Mouse (Mus musculus) hindbrain, embryonic 16.5 days (tissue): Measurements from ENCODE around the gene Slc26a6. TPM values are rescaled to one million over a fixed set of nuclear protein-coding genes. Genes with fewer than 3 reads are reported as not detected.

Experiments used
- ATAC-seq: fragments of 200-750 bp; cut with Nextera tagmentation; 2 replicates; pipeline ENCODE4 v1.8.0; 2017; ENCODE audit warnings: moderate TSS enrichment, moderate library complexity
- H3K27ac ChIP-seq: fragments of 300-500 bp; sonication (generic); 2 replicates; pipeline ENCODE4 v1.5.1; 2014; ENCODE audit warnings: low read depth, mild to moderate bottlenecking, control low read depth, low read length, moderate library complexity
- H3K27me3 ChIP-seq: fragments of 300-500 bp; sonication (generic); replicated peaks from 2 replicates; pipeline ENCODE4 v1.6.1; 2014; ENCODE audit warnings: low read length; ENCODE audit not compliant: control insufficient read depth, insufficient read depth
- H3K36me3 ChIP-seq: fragments of 300-500 bp; sonication (generic); 2 replicates; pipeline ENCODE4 v1.6.1; 2014; ENCODE audit warnings: mild to moderate bottlenecking, low read length, moderate library complexity, mixed read lengths; ENCODE audit not compliant: control insufficient read depth, insufficient read depth
- H3K4me1 ChIP-seq: fragments of 300-500 bp; sonication (generic); 2 replicates; pipeline ENCODE4 v1.6.1; 2014; ENCODE audit warnings: low read depth, low read length; ENCODE audit not compliant: control insufficient read depth, insufficient read depth
- H3K4me2 ChIP-seq: fragments of 300-500 bp; sonication (generic); 2 replicates; pipeline ENCODE4 v1.6.1; 2014; ENCODE audit warnings: mild to moderate bottlenecking, low read length, control low read depth, moderate library complexity
- H3K4me3 ChIP-seq: fragments of 300-500 bp; sonication (generic); 2 replicates; pipeline ENCODE4 v1.5.1; 2014; ENCODE audit warnings: mild to moderate bottlenecking, low read length, control low read depth, moderate library complexity
- H3K9ac ChIP-seq: fragments of 300-500 bp; sonication (generic); 2 replicates; pipeline ENCODE4 v1.6.1; 2014; ENCODE audit warnings: low read depth, mild to moderate bottlenecking, control low read depth, low read length, moderate library complexity
- H3K9me3 ChIP-seq: fragments of 300-500 bp; sonication (generic); 2 replicates; pipeline ENCODE4 v1.6.1; 2014; ENCODE audit warnings: mild to moderate bottlenecking, low read length, moderate library complexity; ENCODE audit not compliant: control insufficient read depth
- WGBS: fragments of 180-500 bp; shearing (Covaris S2); extraction: QIAGEN DNeasy Blood & Tissue Kit; methylation state at CpG from one replicate; pipeline ENCODE4 v1.1.7; 2014; 5-methylcytosine and 5-hydroxymethylcytosine counted together
- polyA plus RNA-seq: library from polyadenylated mRNA; unstranded; fragments of >200 nt; fragmentation: Nextera tagmentation; extraction: Ambion mirVana; gene quantifications from 2 replicates; pipeline ENCODE4 v1.2.1, GENCODE M21; 2015

Slc26a6 gene
- polyA plus RNA-seq, 1 experiment from 2014 or later = 22.2 TPM

DNA sequence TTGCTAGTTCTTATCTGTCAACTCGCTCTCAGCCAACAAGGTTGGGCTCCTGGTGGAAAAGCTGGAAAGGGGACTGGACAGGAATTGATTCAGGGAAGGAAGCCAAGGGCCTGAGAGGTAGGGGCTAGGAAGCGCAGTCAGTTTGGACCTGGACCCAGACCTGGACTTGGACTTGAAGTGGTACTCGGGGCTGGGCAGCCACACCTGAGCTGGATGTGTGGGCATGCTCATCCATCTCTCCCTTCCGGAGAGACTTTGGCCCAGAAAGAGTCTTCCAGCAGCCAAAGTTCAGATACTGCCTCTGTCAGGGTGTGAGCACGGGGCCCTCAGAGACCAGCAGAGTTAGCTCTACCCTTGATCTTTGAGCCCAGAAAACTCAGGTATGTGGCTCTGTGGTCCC is 2.3 kb downstream of the Slc26a6 start:
- no peaks in the 10 kb centered on the region for H3K9me3 ChIP-seq
- H3K4me2 ChIP-seq = peak overlapping the region; percentile 89
- peaks cover 12% of the 10 kb centered on the region for H3K4me1 ChIP-seq
- H3K27me3 ChIP-seq = no peaks in the 10 kb centered on the region
- no peak overlapping the region for H3K27ac ChIP-seq
- peak overlapping the region; percentile 74; the same call in 1 of the 2 replicates for H3K4me3 ChIP-seq
- no peak overlapping the region for H3K9ac ChIP-seq
- peaks cover 11% of the 10 kb centered on the region; the same call in 1 of the 2 replicates for H3K36me3 ChIP-seq
- WGBS = 57% methylated on average over 5 of the region's 5 CpGs
- no peak for ATAC-seq

DNA sequence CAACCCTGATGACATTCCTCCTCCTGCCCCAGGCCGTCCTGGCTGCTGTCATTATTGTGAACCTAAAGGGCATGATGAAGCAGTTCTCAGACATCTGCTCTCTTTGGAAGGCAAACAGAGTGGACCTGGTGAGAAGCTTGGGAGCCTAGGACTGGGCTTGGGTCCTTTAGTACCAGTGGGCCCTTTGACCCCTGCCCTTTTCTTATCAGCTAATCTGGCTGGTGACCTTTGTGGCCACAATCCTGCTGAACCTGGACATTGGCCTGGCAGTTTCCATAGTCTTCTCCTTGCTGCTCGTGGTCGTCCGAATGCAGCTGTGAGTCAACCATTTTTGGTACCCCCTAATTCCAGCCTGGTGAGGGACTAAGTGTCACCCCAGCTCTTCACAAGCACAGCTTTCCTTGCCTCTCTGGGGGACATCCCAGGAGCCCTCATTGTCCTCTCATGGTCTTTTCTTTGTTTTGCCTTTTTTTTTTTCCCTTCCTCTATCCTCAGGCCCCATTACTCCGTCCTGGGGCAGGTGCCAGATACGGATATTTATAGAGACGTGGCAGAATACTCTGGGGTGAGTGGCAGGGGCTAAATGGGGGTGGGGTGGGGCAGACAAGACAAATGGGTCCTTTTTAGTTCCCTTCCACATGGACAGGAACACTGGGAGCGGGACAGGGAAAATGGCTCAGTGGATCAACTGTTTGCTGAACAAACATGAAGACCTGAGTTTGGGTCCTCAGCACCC is 5.9 kb downstream of the Slc26a6 start:
- WGBS = 77% methylated on average over 8 of the region's 8 CpGs
- no peak for ATAC-seq
- Histone ChIP-seq H3K4me3 (no peak overlapping the region), H3K9me3 (no peaks in the 10 kb centered on the region), H3K27ac (no peak overlapping the region), H3K9ac (no peak overlapping the region), H3K4me2 (no peak overlapping the region), H3K4me1 (peaks cover 7% of the 10 kb centered on the region), H3K36me3 (peaks cover 20% of the 10 kb centered on the region), H3K27me3 (no peaks in the 10 kb centered on the region)

- WGBS = 71% methylated on average over 6 of the region's 6 CpGs
- no peaks in the 10 kb centered on the region for H3K9me3 ChIP-seq
Observed at GRCm38 (mm10) chr9:108912308-108912707, 59.2 kb downstream of the Slc26a6 start.

GRCm38 (mm10) chr9:108913161-108913560 is 60.1 kb downstream of the Slc26a6 start:
- no peak overlapping the region for H3K4me2 ChIP-seq
- peaks cover 3% of the 10 kb centered on the region; the same call in 1 of the 2 replicates for H3K36me3 ChIP-seq
- H3K9ac ChIP-seq = no peak overlapping the region
- no peak overlapping the region for H3K27ac ChIP-seq
- H3K27me3 ChIP-seq = no peaks in the 10 kb centered on the region
- ATAC-seq = no peak
- H3K9me3 ChIP-seq = no peaks in the 10 kb centered on the region
- H3K4me3 ChIP-seq = no peak overlapping the region
- H3K4me1 ChIP-seq = peaks cover 7% of the 10 kb centered on the region; the same call in 1 of the 2 replicates
- 84% methylated on average over 7 of the region's 7 CpGs for WGBS

More at GRCm38 (mm10) chr9:108912308-108912707, 59.2 kb downstream of the Slc26a6 start:
- Histone ChIP-seq H3K4me1 (peaks cover 7% of the 10 kb centered on the region; the same call in 1 of the 2 replicates), H3K36me3 (peaks cover 3% of the 10 kb centered on the region; the same call in 1 of the 2 replicates), H3K27me3 (no peaks in the 10 kb centered on the region), H3K4me2 (no peak overlapping the region), H3K27ac (no peak overlapping the region), H3K4me3 (no peak overlapping the region), H3K9ac (no peak overlapping the region)
- no peak for ATAC-seq

DNA sequence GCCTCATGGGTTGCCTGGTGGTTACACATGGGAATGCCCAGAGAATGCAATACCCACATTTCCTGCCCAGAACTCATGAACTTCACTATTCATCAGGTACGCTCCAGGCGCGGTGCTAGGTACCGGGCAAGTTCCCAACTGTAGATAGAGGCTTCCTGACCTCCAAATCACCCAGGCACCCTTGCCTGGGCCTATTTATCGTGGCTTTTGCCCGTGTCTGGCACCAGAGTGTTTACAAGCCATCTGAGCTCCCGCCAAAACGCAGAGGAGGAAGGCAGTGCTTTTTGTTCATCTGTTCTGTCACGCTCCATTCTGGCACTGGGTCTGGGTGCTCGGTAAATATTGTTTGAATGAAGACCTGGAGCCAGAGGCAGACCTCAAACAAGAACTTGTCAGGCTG is 60.5 kb downstream of the Slc26a6 start:
- H3K4me1 ChIP-seq = peaks cover 7% of the 10 kb centered on the region; the same call in 1 of the 2 replicates
- H3K9ac ChIP-seq = no peak overlapping the region
- no peaks in the 10 kb centered on the region for H3K27me3 ChIP-seq
- peaks cover 3% of the 10 kb centered on the region; the same call in 1 of the 2 replicates for H3K36me3 ChIP-seq
- H3K9me3 ChIP-seq = no peaks in the 10 kb centered on the region
- no peak for ATAC-seq
- H3K4me2 ChIP-seq = no peak overlapping the region
- no peak overlapping the region for H3K27ac ChIP-seq
- WGBS = 73% methylated on average over 10 of the region's 10 CpGs
- H3K4me3 ChIP-seq = no peak overlapping the region

GRCm38 (mm10) chr9:108914491-108914890 is 61.4 kb downstream of the Slc26a6 start, which contains the start of gene Tmem89:
Gene Tmem89 (plus strand): TSS chr9:108914619.
- H3K9me3 ChIP-seq = no peaks in the 10 kb centered on the region
- H3K27ac ChIP-seq = peak within 1 kb of the TSS; percentile 61; the same call in 1 of the 2 replicates
- H3K27me3 ChIP-seq = no peaks in the 10 kb centered on the region
- ATAC-seq = peak; percentile 96
- 54% methylated on average over 6 of the region's 6 CpGs for WGBS
- H3K4me3 ChIP-seq = no peak within 1 kb of the TSS
- no peak within 1 kb of the TSS for H3K4me2 ChIP-seq
- H3K36me3 ChIP-seq = peaks cover 3% of the 10 kb centered on the region; the same call in 1 of the 2 replicates
- peaks cover 7% of the 10 kb centered on the region; the same call in 1 of the 2 replicates for H3K4me1 ChIP-seq
- no peak within 1 kb of the TSS for H3K9ac ChIP-seq

DNA sequence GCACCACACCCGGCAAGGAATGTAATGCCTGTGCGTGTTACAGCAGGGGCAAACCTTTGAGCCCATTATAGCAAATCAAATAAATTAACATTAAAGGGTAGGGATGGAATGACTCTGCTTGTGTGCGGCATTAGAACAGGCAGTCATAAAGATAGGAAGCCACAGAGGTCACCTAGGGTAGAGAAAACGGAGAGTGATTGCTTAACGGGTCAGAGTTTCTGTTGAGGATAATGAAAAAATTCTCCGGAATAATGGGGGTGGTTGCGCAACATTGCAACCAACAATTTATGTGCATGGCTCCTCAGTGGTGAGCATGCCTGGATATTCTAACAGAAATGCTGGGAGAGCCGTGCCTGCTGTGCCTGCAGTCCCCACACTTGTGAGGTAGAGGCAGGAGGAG is 72.8 kb downstream of the Slc26a6 start:
- Histone ChIP-seq H3K4me1 (no peaks in the 10 kb centered on the region), H3K9ac (no peak overlapping the region), H3K36me3 (no peaks in the 10 kb centered on the region), H3K4me3 (no peak overlapping the region), H3K27me3 (no peaks in the 10 kb centered on the region), H3K9me3 (no peaks in the 10 kb centered on the region), H3K27ac (no peak overlapping the region), H3K4me2 (no peak overlapping the region)
- WGBS = 77% methylated on average over 8 of the region's 8 CpGs
- ATAC-seq = no peak

GRCm38 (mm10) chr9:108928424-108928823 is 75.3 kb downstream of the Slc26a6 start:
- WGBS = 94% methylated on average over 3 of the region's 3 CpGs
- no peaks in the 10 kb centered on the region for H3K27me3 ChIP-seq

DNA sequence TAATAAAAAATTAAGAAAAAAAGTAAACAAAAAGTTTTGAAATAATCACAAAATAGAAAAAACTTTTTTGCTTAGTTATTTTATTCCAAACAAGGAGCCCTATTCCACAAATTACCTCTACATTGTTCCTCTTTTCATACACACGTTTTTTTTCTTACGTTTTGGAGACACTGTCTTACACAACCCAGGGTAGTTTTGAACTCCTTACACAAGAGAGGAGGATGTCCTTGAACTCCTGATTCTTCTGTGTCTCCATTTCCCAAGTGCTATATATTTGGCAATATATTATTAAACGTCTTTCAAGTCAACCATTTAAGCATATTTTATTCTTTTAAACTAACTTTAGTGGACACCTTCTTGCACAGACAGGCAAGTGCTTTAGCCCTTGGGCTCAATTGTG is 82.9 kb downstream of the Slc26a6 start:
- H3K27ac ChIP-seq = no peak overlapping the region
- peak overlapping the region; percentile 37 for H3K4me2 ChIP-seq
- H3K36me3 ChIP-seq = peaks cover 12% of the 10 kb centered on the region
- no peaks in the 10 kb centered on the region for H3K9me3 ChIP-seq
- peak overlapping the region; percentile 8; the same call in 1 of the 2 replicates for H3K9ac ChIP-seq
- peaks cover 6% of the 10 kb centered on the region for H3K4me1 ChIP-seq
- H3K27me3 ChIP-seq = no peaks in the 10 kb centered on the region
- no peak for ATAC-seq
- 21% methylated on average over 3 of the region's 3 CpGs for WGBS
- H3K4me3 ChIP-seq = no peak overlapping the region

More at GRCm38 (mm10) chr9:108928424-108928823, 75.3 kb downstream of the Slc26a6 start:
- no peak overlapping the region for H3K4me3 ChIP-seq
- no peak overlapping the region for H3K9ac ChIP-seq
- no peaks in the 10 kb centered on the region for H3K9me3 ChIP-seq
- H3K36me3 ChIP-seq = no peaks in the 10 kb centered on the region
- ATAC-seq = no peak
- H3K4me2 ChIP-seq = no peak overlapping the region
- no peaks in the 10 kb centered on the region for H3K4me1 ChIP-seq
- no peak overlapping the region for H3K27ac ChIP-seq
